Mouse (Mus musculus) cerebellum, postnatal 4 days (tissue): ENCODE measurements around the gene Olfr402.
A peak's percentile ranks its signal among the peaks of the same experiment; 100 is the strongest.
"Not testable (repeated sequence)": the region's sequence is repeated elsewhere in the genome, so short reads cannot be mapped to it uniquely, and the experiment has no call there.

Experiments used
- DNase-seq, 2 experiments: peaks; one replicate each; pipeline ENCODE4 v3.0.0; 2022; ENCODE audit warnings: low spot score in 2 of 2, mixed read lengths in 1 of 2

Gene Olfr402

GRCm38 (mm10) chr11:74153229-74153628 lies at the start of gene Olfr402:
Olfr402 (plus strand) TSS chr11:74153529.
- DNase-seq = no peak

DNA sequence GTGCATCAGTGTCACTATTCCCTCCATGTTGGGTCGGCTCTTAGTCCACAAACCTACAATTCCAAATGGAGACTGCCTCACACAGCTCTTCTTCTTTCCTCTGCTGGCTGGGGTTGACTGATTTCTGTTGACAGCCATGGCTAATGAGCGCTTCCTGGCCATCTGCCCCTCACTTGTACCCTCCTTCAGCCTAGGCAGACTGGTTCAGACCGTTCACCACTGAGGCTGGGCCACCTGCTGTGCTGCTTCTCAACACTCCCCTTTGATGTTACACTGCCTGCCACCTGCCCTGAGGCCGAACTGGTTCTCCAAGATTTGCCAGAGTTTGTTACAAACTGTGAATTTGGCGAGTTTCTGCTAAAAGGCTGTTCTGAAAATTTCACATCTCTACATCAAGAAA lies 48.3 kb upstream of the Olfr402 start:
- peak in 1 of 2 experiments; percentile 70 for DNase-seq

- no peak for DNase-seq
Measured at GRCm38 (mm10) chr11:74113412-74113811, 39.9 kb upstream of the Olfr402 start, which contains the start of gene Olfr401. Olfr401 (plus strand) TSS chr11:74113712.

DNA sequence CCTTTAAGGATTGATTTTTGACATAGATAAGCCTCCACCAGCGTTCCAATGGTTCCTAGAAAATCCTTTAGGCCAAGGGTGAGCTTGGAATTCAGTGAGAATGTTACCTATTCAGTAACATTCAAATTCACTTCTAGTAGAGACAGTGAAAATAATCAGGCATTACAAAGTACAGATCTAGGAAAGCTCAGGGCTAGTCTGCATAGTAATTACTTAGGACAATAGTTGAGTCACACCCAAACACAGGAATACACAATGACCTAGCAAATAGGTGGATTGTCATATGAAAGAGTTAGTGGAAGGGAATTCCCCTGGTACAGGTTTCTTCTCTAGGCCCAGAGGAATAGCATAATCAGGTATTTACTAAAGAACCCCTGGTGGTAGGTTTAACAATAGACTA lies 13.3 kb upstream of the Olfr402 start:
- not testable (repeated sequence) for DNase-seq

GRCm38 (mm10) chr11:74145866-74146265 lies 7.5 kb upstream of the Olfr402 start:
- DNase-seq = no peak

- DNase-seq = no peak
Measured at GRCm38 (mm10) chr11:74168771-74169170, 15.4 kb downstream of the Olfr402 start.

DNA sequence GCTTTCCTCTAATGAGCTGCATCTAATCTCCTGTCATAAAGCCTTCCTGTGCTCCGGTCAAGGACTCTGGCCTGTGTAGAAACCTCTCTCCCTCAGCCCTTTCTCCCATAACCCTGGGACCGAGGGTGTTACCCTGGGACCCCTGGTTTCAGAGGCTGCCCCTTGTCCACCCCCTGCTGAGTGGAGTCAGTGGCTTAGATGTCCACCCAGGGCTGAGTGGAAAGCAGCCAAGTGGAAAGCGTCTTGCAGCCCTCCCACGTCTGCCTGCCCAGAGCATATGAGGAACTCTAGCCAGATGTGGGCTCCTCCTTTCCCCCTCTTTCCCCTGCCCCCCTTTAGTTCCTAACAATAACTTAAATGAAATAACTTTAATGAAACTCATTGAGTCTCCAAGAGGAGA lies 29.8 kb downstream of the Olfr402 start:
- no peak for DNase-seq

DNA sequence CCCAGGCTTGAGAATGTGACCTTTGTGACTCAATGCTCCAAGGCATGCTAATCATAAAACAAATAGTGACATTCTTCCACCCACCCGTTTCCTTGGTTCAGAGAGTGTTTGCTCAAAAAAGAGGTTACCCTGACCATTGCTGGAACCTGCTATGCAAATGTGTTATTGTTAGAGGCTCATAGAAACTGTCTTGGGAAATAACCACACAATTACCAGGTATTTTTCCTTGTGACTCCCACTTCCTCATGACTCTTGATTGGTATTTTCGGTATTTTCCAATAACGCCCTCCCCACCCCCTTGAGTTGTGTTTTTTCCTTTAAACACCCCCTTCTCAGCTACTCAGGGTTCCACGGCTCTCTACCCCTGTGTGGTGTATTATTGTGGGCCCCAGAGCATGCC lies 30.4 kb downstream of the Olfr402 start:
- no peak for DNase-seq

DNA sequence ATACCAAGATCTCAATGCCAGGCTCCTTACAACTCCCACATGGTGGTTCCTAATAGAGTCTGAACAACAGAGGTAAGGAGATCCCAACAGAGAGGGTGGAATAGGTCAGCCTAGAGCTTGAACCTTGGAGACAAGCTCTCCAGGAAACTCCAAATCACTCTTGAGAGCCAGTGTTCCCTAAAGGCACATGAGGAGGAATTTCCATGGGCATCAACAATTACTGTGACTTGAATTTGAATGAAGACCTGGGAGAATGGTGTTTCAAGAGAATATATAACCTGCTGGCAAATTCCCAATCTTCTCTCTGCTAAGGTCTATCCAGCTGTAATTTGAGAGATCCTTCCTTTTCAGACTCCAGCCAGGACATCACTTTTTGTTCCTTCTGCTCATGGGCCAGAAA lies 32.6 kb downstream of the Olfr402 start, which contains the start of gene Olfr403:
TSS of gene Olfr403 (plus strand) at position 301 of the 400 bp plus-strand sequence.
- no peak for DNase-seq
